Mouse (Mus musculus): Measurements from ENCODE around the gene Lrp4. TPM values are rescaled to one million over a fixed set of nuclear protein-coding genes. Genes with fewer than 3 reads are reported as not detected.

Lrp4 gene
- polyA plus RNA-seq, 1 experiment from 2014 or later: 1.7 TPM

DNA sequence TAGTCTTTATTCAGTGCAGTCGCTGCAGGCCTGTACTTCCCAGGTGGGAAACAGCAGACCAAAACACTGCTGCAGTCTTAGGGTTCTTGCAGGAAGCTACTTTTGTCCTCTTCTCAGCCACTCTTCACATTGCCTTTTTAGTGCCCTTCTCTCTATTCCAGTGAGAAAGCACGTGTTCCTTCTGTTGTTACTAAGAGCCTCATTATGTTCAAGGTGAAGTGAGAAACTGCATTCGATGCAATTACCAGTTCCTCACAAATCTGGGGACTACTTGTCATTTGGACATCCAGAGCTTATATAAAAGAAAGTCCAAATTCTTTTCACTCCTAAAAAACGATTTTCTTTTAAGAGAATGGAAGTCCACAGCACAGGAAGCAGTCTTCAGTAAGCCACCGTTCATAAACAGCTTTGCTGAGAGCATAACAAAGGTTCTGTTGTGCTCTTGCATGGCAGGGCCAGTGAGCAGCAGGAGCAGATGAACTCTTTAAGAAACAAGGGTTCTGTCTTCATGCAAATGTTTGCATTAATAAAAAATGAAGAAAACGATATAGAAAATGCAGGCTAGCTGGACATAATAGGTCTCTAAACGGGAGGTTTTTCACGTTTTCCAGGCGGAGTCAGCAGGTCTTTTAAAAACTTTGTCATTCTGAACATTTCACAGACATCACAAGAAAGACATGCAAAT is 27.3 kb upstream of the Lrp4 start:
- H3K9ac ChIP-seq (ENCODE audit: low read depth, low read length): no peak overlapping the region
- WGBS (ENCODE audit: insufficient replicate concordance): 49% methylated on average over 9 of the region's 9 CpGs

DNA sequence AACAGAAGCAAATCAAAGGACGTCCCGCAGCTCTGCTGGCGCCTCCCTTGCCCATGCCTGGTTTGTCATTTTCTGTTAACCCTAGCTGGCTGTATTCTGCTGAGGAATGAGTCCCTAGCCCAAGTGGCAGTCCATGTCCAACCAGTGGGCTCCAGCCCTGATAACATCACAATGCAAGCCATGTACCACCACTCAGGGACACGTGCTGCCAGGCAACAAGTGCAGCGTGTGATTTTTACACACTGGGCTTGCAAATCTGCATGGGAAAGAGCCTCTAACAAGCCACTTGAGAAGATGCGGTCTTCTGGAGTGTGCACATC is 26.8 kb upstream of the Lrp4 start:
- Histone ChIP-seq H3K9me3 (replicated peaks; ENCODE audit: control insufficient read depth, low read length) (no peaks in the 10 kb centered on the region), H3K4me2 (ENCODE audit: low read depth, low read length) (no peak overlapping the region), H3K4me3 (ENCODE audit: low read depth, low read length) (no peak overlapping the region), H3K36me3 (ENCODE audit: control insufficient read depth, insufficient read depth) (no peaks in the 10 kb centered on the region), H3K4me1 (ENCODE audit: control insufficient read depth, low read depth, low read length) (no peaks in the 10 kb centered on the region), H3K9ac (ENCODE audit: low read depth, low read length) (no peak overlapping the region), H3K27me3 (ENCODE audit: control insufficient read depth, insufficient read depth, low read depth, low read length) (no peaks in the 10 kb centered on the region), H3K27ac (ENCODE audit: low read length) (no peak overlapping the region)
- no peak for ATAC-seq (ENCODE audit: low read depth)
- WGBS (ENCODE audit: insufficient replicate concordance): 62% methylated on average over 6 of the region's 6 CpGs

More for the DNA sequence above, 27.3 kb upstream of the Lrp4 start:
- Histone ChIP-seq H3K27ac (ENCODE audit: low read length) (no peak overlapping the region), H3K27me3 (ENCODE audit: control insufficient read depth, insufficient read depth, low read depth, low read length) (no peaks in the 10 kb centered on the region), H3K36me3 (ENCODE audit: control insufficient read depth, insufficient read depth) (no peaks in the 10 kb centered on the region), H3K4me3 (ENCODE audit: low read depth, low read length) (no peak overlapping the region), H3K4me1 (ENCODE audit: control insufficient read depth, low read depth, low read length) (no peaks in the 10 kb centered on the region), H3K9me3 (replicated peaks; ENCODE audit: control insufficient read depth, low read length) (no peaks in the 10 kb centered on the region), H3K4me2 (ENCODE audit: low read depth, low read length) (no peak overlapping the region)
- ATAC-seq (ENCODE audit: low read depth): no peak

DNA sequence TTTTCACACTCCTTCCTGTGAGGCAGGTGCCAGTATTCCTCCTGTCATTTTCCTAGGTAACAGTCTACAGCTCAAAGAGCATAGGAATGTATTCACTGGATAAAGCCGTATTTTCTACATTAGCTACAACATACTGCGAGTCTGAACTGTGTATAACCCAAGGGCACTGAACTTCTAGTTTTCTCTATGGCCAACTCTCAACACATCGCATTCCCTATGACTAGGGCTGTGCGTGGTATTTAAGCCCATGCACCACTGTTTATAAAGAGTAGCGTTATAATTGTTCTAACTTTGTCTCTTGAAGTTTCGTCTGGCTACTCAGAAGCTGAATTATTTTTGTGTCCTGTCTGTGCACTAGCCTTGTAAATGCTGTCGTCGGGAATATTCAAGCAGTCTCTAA is 20.6 kb upstream of the Lrp4 start:
- Histone ChIP-seq H3K4me3 (ENCODE audit: low read depth, low read length) (no peak overlapping the region), H3K36me3 (ENCODE audit: control insufficient read depth, insufficient read depth) (no peaks in the 10 kb centered on the region), H3K27me3 (ENCODE audit: control insufficient read depth, insufficient read depth, low read depth, low read length) (no peaks in the 10 kb centered on the region), H3K9ac (ENCODE audit: low read depth, low read length) (no peak overlapping the region), H3K9me3 (replicated peaks; ENCODE audit: control insufficient read depth, low read length) (no peaks in the 10 kb centered on the region), H3K27ac (ENCODE audit: low read length) (no peak overlapping the region), H3K4me2 (ENCODE audit: low read depth, low read length) (no peak overlapping the region), H3K4me1 (ENCODE audit: control insufficient read depth, low read depth, low read length) (no peaks in the 10 kb centered on the region)
- WGBS (ENCODE audit: insufficient replicate concordance): 72% methylated on average over 8 of the region's 8 CpGs
- no peak for ATAC-seq (ENCODE audit: low read depth)

DNA sequence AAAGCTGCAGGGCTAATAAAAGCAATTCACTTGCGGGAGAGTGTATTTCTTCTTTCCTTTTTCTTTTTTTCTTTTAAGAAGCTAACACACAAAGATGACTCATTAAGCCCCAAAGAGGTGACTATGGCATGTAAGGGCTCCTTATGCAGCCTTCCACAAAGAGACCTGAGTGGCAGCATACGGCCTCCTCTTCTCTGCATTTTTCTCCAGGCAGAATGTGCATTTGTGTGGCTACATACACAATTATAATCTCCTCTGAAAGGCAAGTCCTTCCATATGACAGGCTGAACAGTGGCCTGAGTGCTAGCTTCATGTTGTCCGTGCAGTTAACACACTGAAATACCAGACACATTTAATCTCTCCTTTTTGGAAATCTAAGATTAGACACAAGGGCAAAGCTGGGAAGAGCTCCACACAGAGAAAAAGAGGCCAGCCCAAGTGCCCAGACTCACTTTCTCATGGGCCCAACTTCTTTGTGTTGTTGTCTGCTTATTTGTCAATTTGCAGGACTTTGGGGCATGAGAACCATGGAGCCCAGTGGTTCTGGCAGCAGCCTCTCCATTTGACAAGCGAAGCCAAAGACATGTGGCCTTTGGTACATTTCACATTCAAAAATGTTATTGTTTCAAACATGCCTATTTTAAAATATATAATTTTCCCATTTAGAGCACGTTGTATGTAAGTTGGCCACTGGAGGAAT is 20.0 kb upstream of the Lrp4 start:
- no peak for ATAC-seq (ENCODE audit: low read depth)
- H3K9me3 ChIP-seq (replicated peaks; ENCODE audit: control insufficient read depth, low read length): no peaks in the 10 kb centered on the region
- no peak overlapping the region for H3K4me2 ChIP-seq (ENCODE audit: low read depth, low read length)
- no peaks in the 10 kb centered on the region for H3K4me1 ChIP-seq (ENCODE audit: control insufficient read depth, low read depth, low read length)
- no peak overlapping the region for H3K27ac ChIP-seq (ENCODE audit: low read length)
- no peak overlapping the region for H3K9ac ChIP-seq (ENCODE audit: low read depth, low read length)
- no peaks in the 10 kb centered on the region for H3K27me3 ChIP-seq (ENCODE audit: control insufficient read depth, insufficient read depth, low read depth, low read length)
- H3K36me3 ChIP-seq (ENCODE audit: control insufficient read depth, insufficient read depth): no peaks in the 10 kb centered on the region
- 69% methylated on average over 5 of the region's 5 CpGs for WGBS (ENCODE audit: insufficient replicate concordance)
- no peak overlapping the region for H3K4me3 ChIP-seq (ENCODE audit: low read depth, low read length)

DNA sequence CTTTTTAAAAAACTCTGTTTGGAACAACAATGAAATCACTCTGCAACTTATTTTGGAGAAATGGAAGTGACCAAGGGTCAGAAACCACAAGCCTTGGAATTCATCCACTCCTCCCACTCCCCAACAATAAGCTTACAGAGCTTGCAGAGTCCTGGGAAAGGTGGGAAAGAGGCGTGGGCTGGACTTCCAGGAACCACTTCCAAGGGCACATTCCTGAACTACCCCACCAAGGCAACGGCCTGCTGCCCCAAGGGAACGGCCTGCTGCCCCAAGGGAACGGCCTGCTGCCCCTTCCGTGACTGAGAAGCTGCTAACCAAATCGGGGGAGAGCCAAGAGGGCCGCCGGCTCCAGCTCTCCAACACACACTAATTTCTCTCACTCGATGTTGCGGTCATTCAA is 18.0 kb upstream of the Lrp4 start:
- H3K4me2 ChIP-seq (ENCODE audit: low read depth, low read length): no peak overlapping the region
- no peak overlapping the region for H3K27ac ChIP-seq (ENCODE audit: low read length)
- no peak overlapping the region for H3K4me3 ChIP-seq (ENCODE audit: low read depth, low read length)
- ATAC-seq (ENCODE audit: low read depth): no peak
- H3K4me1 ChIP-seq (ENCODE audit: control insufficient read depth, low read depth, low read length): peaks cover 3% of the 10 kb centered on the region
- H3K27me3 ChIP-seq (ENCODE audit: control insufficient read depth, insufficient read depth, low read depth, low read length): no peaks in the 10 kb centered on the region
- 68% methylated on average over 10 of the region's 10 CpGs for WGBS (ENCODE audit: insufficient replicate concordance)
- H3K9me3 ChIP-seq (replicated peaks; ENCODE audit: control insufficient read depth, low read length): no peaks in the 10 kb centered on the region
- H3K36me3 ChIP-seq (ENCODE audit: control insufficient read depth, insufficient read depth): no peaks in the 10 kb centered on the region
- no peak overlapping the region for H3K9ac ChIP-seq (ENCODE audit: low read depth, low read length)

DNA sequence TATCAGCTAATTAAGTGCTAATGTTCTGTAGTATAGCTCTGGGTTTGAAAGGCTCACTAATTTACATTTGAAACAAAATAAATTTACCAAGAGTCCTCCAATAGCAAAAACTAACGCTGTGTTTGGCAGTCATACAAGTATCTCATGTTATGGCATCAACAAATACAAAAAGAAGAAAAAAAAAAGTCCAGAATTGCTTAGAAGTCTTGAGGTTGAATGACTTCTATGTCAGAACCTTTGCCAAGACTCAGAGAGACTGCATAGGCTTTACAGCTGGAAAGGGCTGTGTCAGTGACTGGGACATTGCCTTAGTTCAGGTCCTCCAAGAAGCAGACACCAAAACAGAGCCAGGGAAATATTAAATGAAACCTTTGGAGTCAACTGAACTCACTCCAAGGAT is 17.4 kb upstream of the Lrp4 start:
- peaks cover 3% of the 10 kb centered on the region for H3K4me1 ChIP-seq (ENCODE audit: control insufficient read depth, low read depth, low read length)
- H3K4me2 ChIP-seq (ENCODE audit: low read depth, low read length): no peak overlapping the region
- no peaks in the 10 kb centered on the region for H3K9me3 ChIP-seq (replicated peaks; ENCODE audit: control insufficient read depth, low read length)
- no peaks in the 10 kb centered on the region for H3K27me3 ChIP-seq (ENCODE audit: control insufficient read depth, insufficient read depth, low read depth, low read length)
- 60% methylated on average over 1 of the region's 1 CpGs for WGBS (ENCODE audit: insufficient replicate concordance)
- H3K36me3 ChIP-seq (ENCODE audit: control insufficient read depth, insufficient read depth): no peaks in the 10 kb centered on the region
- H3K27ac ChIP-seq (ENCODE audit: low read length): no peak overlapping the region
- H3K9ac ChIP-seq (ENCODE audit: low read depth, low read length): no peak overlapping the region
- H3K4me3 ChIP-seq (ENCODE audit: low read depth, low read length): no peak overlapping the region
- ATAC-seq (ENCODE audit: low read depth): no peak

DNA sequence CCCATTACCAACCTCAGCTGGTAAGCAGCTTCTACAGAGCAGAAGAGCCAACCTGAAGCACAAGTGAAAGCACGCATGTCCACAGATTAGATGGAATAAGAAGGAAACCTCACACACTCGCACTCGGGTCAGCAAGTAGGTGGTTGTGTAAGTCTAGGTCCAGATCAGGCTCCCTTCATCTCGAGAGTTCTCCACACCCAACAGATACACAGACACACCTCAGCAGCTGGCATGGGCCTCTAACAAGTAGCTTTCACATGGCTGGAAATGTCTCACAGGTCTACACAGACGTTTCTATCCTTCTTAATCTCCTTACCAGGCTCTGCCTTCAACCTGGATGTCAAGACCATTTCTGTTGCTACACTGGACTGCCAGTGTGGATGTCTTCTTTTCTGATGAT is 16.6 kb upstream of the Lrp4 start:
- H3K4me2 ChIP-seq (ENCODE audit: low read depth, low read length): no peak overlapping the region
- no peaks in the 10 kb centered on the region for H3K9me3 ChIP-seq (replicated peaks; ENCODE audit: control insufficient read depth, low read length)
- H3K4me1 ChIP-seq (ENCODE audit: control insufficient read depth, low read depth, low read length): peaks cover 3% of the 10 kb centered on the region
- H3K9ac ChIP-seq (ENCODE audit: low read depth, low read length): no peak overlapping the region
- 54% methylated on average over 5 of the region's 5 CpGs for WGBS (ENCODE audit: insufficient replicate concordance)
- no peaks in the 10 kb centered on the region for H3K36me3 ChIP-seq (ENCODE audit: control insufficient read depth, insufficient read depth)
- H3K4me3 ChIP-seq (ENCODE audit: low read depth, low read length): no peak overlapping the region
- no peaks in the 10 kb centered on the region for H3K27me3 ChIP-seq (ENCODE audit: control insufficient read depth, insufficient read depth, low read depth, low read length)
- no peak for ATAC-seq (ENCODE audit: low read depth)
- no peak overlapping the region for H3K27ac ChIP-seq (ENCODE audit: low read length)

DNA sequence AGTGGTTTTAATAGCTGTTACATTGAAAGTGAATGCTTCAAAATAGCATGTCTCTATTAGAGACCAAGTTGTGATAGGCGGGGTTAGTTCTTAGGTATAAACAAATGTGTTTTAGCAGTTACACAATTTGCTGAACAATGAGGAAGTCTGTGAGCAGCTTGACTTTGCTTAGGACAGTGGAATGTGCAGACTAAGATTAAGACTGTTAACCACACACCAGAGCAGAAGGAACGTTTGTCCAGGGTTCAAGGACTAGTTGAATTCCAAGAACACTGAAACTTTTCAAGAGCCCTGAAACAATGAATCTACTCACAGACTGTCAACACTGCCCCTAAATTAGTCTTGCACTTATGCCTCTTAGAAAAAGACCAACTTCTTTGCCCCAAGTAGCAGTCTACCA is 15.6 kb upstream of the Lrp4 start:
- Histone ChIP-seq H3K27ac (ENCODE audit: low read length) (no peak overlapping the region), H3K36me3 (ENCODE audit: control insufficient read depth, insufficient read depth) (no peaks in the 10 kb centered on the region), H3K9ac (ENCODE audit: low read depth, low read length) (no peak overlapping the region), H3K4me3 (ENCODE audit: low read depth, low read length) (no peak overlapping the region), H3K4me2 (ENCODE audit: low read depth, low read length) (no peak overlapping the region), H3K9me3 (replicated peaks; ENCODE audit: control insufficient read depth, low read length) (no peaks in the 10 kb centered on the region), H3K27me3 (ENCODE audit: control insufficient read depth, insufficient read depth, low read depth, low read length) (no peaks in the 10 kb centered on the region), H3K4me1 (ENCODE audit: control insufficient read depth, low read depth, low read length) (peaks cover 3% of the 10 kb centered on the region)
- ATAC-seq (ENCODE audit: low read depth): no peak
- 32% methylated on average over 2 of the region's 2 CpGs for WGBS (ENCODE audit: insufficient replicate concordance)

DNA sequence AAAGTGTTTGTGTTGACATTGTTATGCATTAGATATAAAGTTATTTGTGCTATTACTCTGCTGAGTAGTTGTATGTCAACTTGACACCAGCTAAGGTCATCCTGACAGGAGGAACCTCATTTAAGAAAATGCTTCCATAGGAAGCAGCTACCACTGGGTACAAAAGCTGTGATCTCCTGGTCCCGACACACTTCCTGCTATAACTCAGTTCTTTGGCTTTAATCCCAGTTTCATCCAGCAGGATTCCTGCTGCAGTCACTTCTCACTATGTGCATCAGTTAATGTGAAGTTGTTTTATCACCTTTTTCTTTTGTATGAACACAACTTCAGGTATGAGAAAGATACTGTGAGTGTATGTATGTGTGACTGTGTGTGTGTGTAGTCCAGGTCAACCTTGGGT is 15.1 kb upstream of the Lrp4 start:
- WGBS (ENCODE audit: insufficient replicate concordance): 52% methylated on average over 1 of the region's 1 CpGs
- Histone ChIP-seq H3K4me3 (ENCODE audit: low read depth, low read length) (no peak overlapping the region), H3K4me1 (ENCODE audit: control insufficient read depth, low read depth, low read length) (peaks cover 3% of the 10 kb centered on the region), H3K9ac (ENCODE audit: low read depth, low read length) (no peak overlapping the region), H3K9me3 (replicated peaks; ENCODE audit: control insufficient read depth, low read length) (no peaks in the 10 kb centered on the region), H3K27ac (ENCODE audit: low read length) (no peak overlapping the region), H3K27me3 (ENCODE audit: control insufficient read depth, insufficient read depth, low read depth, low read length) (no peaks in the 10 kb centered on the region), H3K4me2 (ENCODE audit: low read depth, low read length) (no peak overlapping the region), H3K36me3 (ENCODE audit: control insufficient read depth, insufficient read depth) (no peaks in the 10 kb centered on the region)
- no peak for ATAC-seq (ENCODE audit: low read depth)
